ENCODE assay signal across 8 mouse cellular contexts in genomic region chr11:95824071-95824876, GRCm38 (mm10). TPM values are rescaled to one million over a fixed set of nuclear protein-coding genes. Genes with fewer than 3 reads are reported as not detected.
DNase-seq lines count a peak whose midpoint lies in the region; ATAC-seq and TF ChIP-seq lines count a peak whose summit lies in the region.

Phospho1 (plus strand) TSS chr11:95824499.

- peak; percentile 97 for ATAC-seq in embryonic facial prominence, embryonic 14.5 days (ENCODE audit: low read depth)
- ATAC-seq in kidney, embryonic 14.5 days (ENCODE audit: low FRiP score, low TSS enrichment) = peak; percentile 94

- 0 out of 2 replicates have a peak within 1 kb of the TSS, but pooled peaks have one; percentile 28 for H3K27ac ChIP-seq in embryonic facial prominence, embryonic 14.5 days (replicated peaks; ENCODE audit: low read depth, low read length)
- no peak within 1 kb of the TSS for H3K27ac ChIP-seq in kidney, embryonic 14.5 days (ENCODE audit: low read depth, low read length)
- H3K27ac ChIP-seq in liver, adult 2 months (replicated peaks; ENCODE audit: insufficient read depth, low read depth, low read length) = peak within 1 kb of the TSS; percentile 78

- H3K79me2 ChIP-seq in liver, adult 2 months (ENCODE audit: control insufficient read depth, insufficient read depth, low read length) = no peaks in the 10 kb centered on the region
- no peaks in the 10 kb centered on the region for H3K79me2 ChIP-seq in myocyte (ENCODE audit: control insufficient read depth, insufficient read depth)

- no peaks in the 10 kb centered on the region for H3K36me3 ChIP-seq in embryonic facial prominence, embryonic 14.5 days (ENCODE audit: control insufficient read depth, insufficient read depth, low read length)
- no peaks in the 10 kb centered on the region for H3K36me3 ChIP-seq in kidney, embryonic 14.5 days (ENCODE audit: control insufficient read depth, insufficient read depth, low read length)
- no peaks in the 10 kb centered on the region for H3K36me3 ChIP-seq in liver, adult 2 months (ENCODE audit: control insufficient read depth, insufficient read depth, low read length)
- H3K36me3 ChIP-seq in myocyte (ENCODE audit: control insufficient read depth, insufficient read depth) = no peaks in the 10 kb centered on the region
- no peaks in the 10 kb centered on the region for H3K36me3 ChIP-seq in splenic B cell, adult 2 months (ENCODE audit: control insufficient read depth, insufficient read depth, low read length, poor library complexity, severe bottlenecking)

- TF ChIP-seq POLR2A in liver, adult 2 months (IDR thresholded peaks at IDR 0.05; ENCODE audit: extremely low read depth, insufficient read depth, low read length) = 0 out of 2 replicates have a peak, but pooled peaks have one; percentile 32
- TF ChIP-seq POLR2A in myocyte (IDR thresholded peaks at IDR 0.05; ENCODE audit: insufficient read length, low read depth) = peak; percentile 95

- peak within 1 kb of the TSS; percentile 62 for H3K9ac ChIP-seq in embryonic facial prominence, embryonic 14.5 days (ENCODE audit: low read depth, low read length)
- peak within 1 kb of the TSS; percentile 68 for H3K9ac ChIP-seq in kidney, embryonic 14.5 days (ENCODE audit: low read depth, low read length)
- peak within 1 kb of the TSS; percentile 85 for H3K9ac ChIP-seq in liver, adult 2 months (ENCODE audit: low read depth, low read length)

- H3K4me3 ChIP-seq in embryonic facial prominence, embryonic 14.5 days (ENCODE audit: low read depth, low read length) = peak within 1 kb of the TSS; percentile 50
- H3K4me3 ChIP-seq in kidney, embryonic 14.5 days (ENCODE audit: low read length) = peak within 1 kb of the TSS; percentile 56
- peak within 1 kb of the TSS; percentile 82 for H3K4me3 ChIP-seq in liver, adult 2 months (ENCODE audit: insufficient read depth, low read depth, low read length)
- peak within 1 kb of the TSS; percentile 86 for H3K4me3 ChIP-seq in myocyte

- no peak for TF ChIP-seq CTCF in liver, adult 2 months (IDR thresholded peaks at IDR 0.05; ENCODE audit: low read depth, low read length)

- peak within 1 kb of the TSS; percentile 99 for H3K4me2 ChIP-seq in embryonic facial prominence, embryonic 14.5 days (ENCODE audit: low read depth, low read length)
- peak within 1 kb of the TSS; percentile 97 for H3K4me2 ChIP-seq in kidney, embryonic 14.5 days (replicated peaks; ENCODE audit: low read depth, low read length)
- H3K4me2 ChIP-seq in myocyte (ENCODE audit: low read depth) = peak within 1 kb of the TSS; percentile 97

- H3K27me3 ChIP-seq in embryonic facial prominence, embryonic 14.5 days (replicated peaks; ENCODE audit: control insufficient read depth, insufficient read depth, low read length) = peaks cover 45% of the 10 kb centered on the region
- H3K27me3 ChIP-seq in kidney, embryonic 14.5 days (ENCODE audit: control insufficient read depth, insufficient read depth, low read length) = peaks cover 35% of the 10 kb centered on the region
- H3K27me3 ChIP-seq in liver, adult 2 months (ENCODE audit: control insufficient read depth, insufficient read depth, low read length) = no peaks in the 10 kb centered on the region
- H3K27me3 ChIP-seq in myocyte (ENCODE audit: control insufficient read depth, insufficient read depth, insufficient read length) = no peaks in the 10 kb centered on the region
- H3K27me3 ChIP-seq in splenic B cell, adult 2 months (ENCODE audit: control insufficient read depth, insufficient read depth, low read length, poor library complexity, severe bottlenecking) = no peaks in the 10 kb centered on the region

- H3K9me3 ChIP-seq in embryonic facial prominence, embryonic 14.5 days (ENCODE audit: control insufficient read depth, low read length) = no peaks in the 10 kb centered on the region
- H3K9me3 ChIP-seq in kidney, embryonic 14.5 days (ENCODE audit: control insufficient read depth, low read length) = no peaks in the 10 kb centered on the region

- peak within 1 kb of the TSS; percentile 36 for H3ac ChIP-seq in myocyte (ENCODE audit: control insufficient read depth, insufficient read length)

- peaks cover 5% of the 10 kb centered on the region for H3K4me1 ChIP-seq in embryonic facial prominence, embryonic 14.5 days (ENCODE audit: control insufficient read depth, insufficient read depth, low read length)
- peaks cover 5% of the 10 kb centered on the region; the same call in 1 of the 2 replicates for H3K4me1 ChIP-seq in kidney, embryonic 14.5 days (ENCODE audit: control insufficient read depth, insufficient read depth, low read length)
- peaks cover 26% of the 10 kb centered on the region for H3K4me1 ChIP-seq in liver, adult 2 months (ENCODE audit: control insufficient read depth, insufficient read depth, low read length)

- peak; percentile 88 for DNase-seq in 416B (ENCODE audit: low read depth)
- peak; percentile 78 to 83 for DNase-seq in adrenal gland, postnatal 4 days (ENCODE audit: low spot score in 2 of 2)
- DNase-seq in embryonic facial prominence, embryonic 14.5 days (ENCODE audit: low spot score) = peak; percentile 95
- peak; percentile 88 for DNase-seq in heart, adult 8-10 months (ENCODE audit: low spot score)
- DNase-seq in liver, adult 2 months (ENCODE audit: extremely low read depth, low read depth, low spot score) = peak; percentile 80
- DNase-seq in splenic B cell, adult 2 months (ENCODE audit: low read depth, low spot score) = peak; percentile 89

- WGBS in embryonic facial prominence, embryonic 14.5 days = 0% methylated on average over 37 of the region's 78 CpGs
- under 1% methylated on average over 75 of the region's 78 CpGs for WGBS in kidney, embryonic 14.5 days
- WGBS in liver, adult 2 months = under 1% methylated on average over 75 of the region's 78 CpGs

TF ChIP-seq in myocyte, 11 proteins besides CTCF, POLR2A, EP300 and RAD21:
- no peak for TF ChIP-seq CEBPB (IDR thresholded peaks at IDR 0.05; ENCODE audit: insufficient read depth, poor library complexity, severe bottlenecking)
- peak in 1 of 3 experiments; percentile 64 for TF ChIP-seq MYOD1 (IDR thresholded peaks at IDR 0.05; ENCODE audit: control insufficient read depth in 1 of 3, insufficient read length in 2 of 3, low read depth in 2 of 3)
- peak; percentile 96 for TF ChIP-seq POLR2AphosphoS2 (IDR thresholded peaks at IDR 0.05; ENCODE audit: insufficient read length, low read depth)
- TF ChIP-seq TCF3 (IDR thresholded peaks at IDR 0.05; ENCODE audit: insufficient read length, low read depth) = peak; percentile 50
- no peak for TF ChIP-seq TCF12 (IDR thresholded peaks at IDR 0.05; ENCODE audit: insufficient read depth, poor library complexity, severe bottlenecking)
- TF ChIP-seq MYOG (IDR thresholded peaks at IDR 0.05; ENCODE audit: control insufficient read depth in 1 of 3, insufficient read depth in 1 of 3, insufficient read length in 2 of 3, low read depth in 2 of 3) = peak in 1 of 3 experiments; percentile 64
TF ChIP-seq in myocyte: peak in this region for 4.

RNA-seq across cellular contexts. Expression of gene Phospho1, which starts in this region (rescaled TPM):
- total RNA-seq in adrenal gland, postnatal 4 days (2021) = 10 to 100 TPM; 25.5 to 26.0 TPM
- 7.5 and 14.9 TPM in 2 replicates for polyA plus RNA-seq in embryonic facial prominence, embryonic 14.5 days (2014; fragmentation: Nextera tagmentation; extraction: Ambion mirVana)
- total RNA-seq in heart, adult 8-10 months (2022) = 100 to 1,000 TPM; 171 to 185 (median 175) TPM
- polyA plus RNA-seq in kidney, embryonic 14.5 days (2014; fragmentation: Nextera tagmentation; extraction: Ambion mirVana) = not detected in 2 replicates
- total RNA-seq in liver, adult 2 months (2014; rRNA removed) = 1.6 TPM in 2 replicates
- 31.8 and 32.8 TPM in 2 replicates for polyA plus RNA-seq in liver, adult 2 months (2012; rRNA removed)
- 165 TPM for polyA plus RNA-seq in myocyte (2012; fragmentation: generic; extraction: Trizol)

Comparison
In these comparisons a context has a peak if more than half of its experiments do, and no peak if none do; other contexts are left out.
1. RNA of gene Phospho1 (total RNA-seq): 171 to 185 TPM in heart, adult 8-10 months and 25.5 to 26.0 TPM in adrenal gland, postnatal 4 days; 1.6 TPM in liver, adult 2 months; every median in the first group is over 10 times any median in the second.
2. RNA of gene Phospho1 (total RNA-seq): 171 to 185 TPM in heart, adult 8-10 months; 25.5 to 26.0 TPM in adrenal gland, postnatal 4 days; every median in the first group is over 4 times any median in the second.
3. Peak in ATAC-seq, H3K4me3 ChIP-seq, H3K9ac ChIP-seq and H3K4me2 ChIP-seq in kidney, embryonic 14.5 days; RNA of the gene not detected or under 1 TPM.
4. Peak in every context shown above with its lines, with median percentiles within 50 percentile points of each other: DNase-seq, H3K4me2 ChIP-seq, H3K4me3 ChIP-seq and H3K9ac ChIP-seq.